Mouse (Mus musculus) right cerebral cortex, postnatal 4 days (tissue): ENCODE measurements around the gene Hsfy2.

Experiments
- DNase-seq: peaks from one replicate; pipeline ENCODE4 v3.0.0-alpha.2; 2022

The Hsfy2 gene

GRCm38 (mm10) chr1:56637335-56637734 lies at the start of gene Hsfy2:
TSS of gene Hsfy2 (minus strand) at chr1:56637435.
- no peak for DNase-seq

- no peak for DNase-seq
These were observed 47.9 kb upstream of the Hsfy2 start for GRCm38 (mm10) chr1:56685053-56685557.

- DNase-seq: no peak
These were observed 47.3 kb upstream of the Hsfy2 start for GRCm38 (mm10) chr1:56684512-56684911.

- DNase-seq: no peak
These were observed 44.0 kb upstream of the Hsfy2 start for GRCm38 (mm10) chr1:56681258-56681657.

GRCm38 (mm10) chr1:56675253-56675652 lies 38.0 kb upstream of the Hsfy2 start:
- no peak for DNase-seq

GRCm38 (mm10) chr1:56674601-56675000 lies 37.4 kb upstream of the Hsfy2 start:
- DNase-seq: no peak

GRCm38 (mm10) chr1:56671241-56671945 lies 34.2 kb upstream of the Hsfy2 start:
- no peak for DNase-seq

- no peak for DNase-seq
These were observed 33.3 kb upstream of the Hsfy2 start for GRCm38 (mm10) chr1:56670509-56670908.

GRCm38 (mm10) chr1:56664606-56665005 lies 27.4 kb upstream of the Hsfy2 start:
- DNase-seq: no peak

- no peak for DNase-seq
These were observed 10.4 kb downstream of the Hsfy2 start for GRCm38 (mm10) chr1:56626824-56627223.

GRCm38 (mm10) chr1:56624304-56624703 lies 12.9 kb downstream of the Hsfy2 start:
- DNase-seq: no peak

GRCm38 (mm10) chr1:56612384-56612783 lies 24.9 kb downstream of the Hsfy2 start:
- no peak for DNase-seq
